Mouse (Mus musculus): ENCODE results near the gene Col9a2. TPM values are rescaled to one million over a fixed set of nuclear protein-coding genes. Genes with fewer than 3 reads are reported as not detected.

The Col9a2 gene
- polyA plus RNA-seq (2015; fragmentation: Nextera tagmentation; extraction: Ambion mirVana): 3.5 and 4.6 TPM in 2 replicates

DNA sequence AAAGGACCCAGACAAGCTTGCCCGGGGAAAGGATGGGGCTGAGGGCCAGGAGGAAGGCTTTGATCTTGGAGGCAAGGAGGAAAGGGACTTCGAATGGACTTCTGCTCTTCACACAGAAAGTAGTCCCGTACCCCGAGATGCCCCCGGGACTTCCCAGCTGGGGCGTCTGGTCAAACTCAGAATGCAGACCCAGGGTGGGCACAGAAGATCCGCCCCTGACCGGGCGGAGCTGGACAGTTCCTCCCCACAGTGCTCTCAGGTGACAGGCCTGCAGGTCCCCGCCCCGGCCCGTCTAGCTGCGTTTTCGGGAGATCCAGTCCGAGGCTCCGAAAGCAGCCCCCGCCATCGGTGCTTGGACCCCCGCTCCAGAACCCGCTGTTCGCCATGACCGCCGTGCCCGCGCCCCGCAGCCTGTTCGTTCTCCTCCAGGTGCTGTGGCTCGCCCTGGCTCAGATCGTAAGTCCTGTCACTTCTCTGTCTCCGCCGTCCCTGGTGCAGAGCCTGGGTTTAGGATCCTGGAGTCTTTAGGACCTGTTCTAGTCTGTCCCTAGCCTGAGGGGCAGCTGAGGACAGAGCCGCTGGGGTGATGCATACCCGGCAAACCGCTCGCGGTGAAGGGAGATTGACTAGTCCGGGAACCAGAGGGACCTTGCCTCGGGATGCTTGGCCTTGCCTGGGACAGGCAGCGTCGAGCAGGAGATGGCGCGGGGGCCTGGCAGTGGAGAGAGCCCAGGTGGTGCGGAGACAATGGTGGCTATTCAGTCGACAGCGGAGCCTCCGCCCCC lies at the start of gene Col9a2:
TSS of gene Col9a2 (plus strand) at position 55 of the 785 bp plus-strand sequence.

DNA sequence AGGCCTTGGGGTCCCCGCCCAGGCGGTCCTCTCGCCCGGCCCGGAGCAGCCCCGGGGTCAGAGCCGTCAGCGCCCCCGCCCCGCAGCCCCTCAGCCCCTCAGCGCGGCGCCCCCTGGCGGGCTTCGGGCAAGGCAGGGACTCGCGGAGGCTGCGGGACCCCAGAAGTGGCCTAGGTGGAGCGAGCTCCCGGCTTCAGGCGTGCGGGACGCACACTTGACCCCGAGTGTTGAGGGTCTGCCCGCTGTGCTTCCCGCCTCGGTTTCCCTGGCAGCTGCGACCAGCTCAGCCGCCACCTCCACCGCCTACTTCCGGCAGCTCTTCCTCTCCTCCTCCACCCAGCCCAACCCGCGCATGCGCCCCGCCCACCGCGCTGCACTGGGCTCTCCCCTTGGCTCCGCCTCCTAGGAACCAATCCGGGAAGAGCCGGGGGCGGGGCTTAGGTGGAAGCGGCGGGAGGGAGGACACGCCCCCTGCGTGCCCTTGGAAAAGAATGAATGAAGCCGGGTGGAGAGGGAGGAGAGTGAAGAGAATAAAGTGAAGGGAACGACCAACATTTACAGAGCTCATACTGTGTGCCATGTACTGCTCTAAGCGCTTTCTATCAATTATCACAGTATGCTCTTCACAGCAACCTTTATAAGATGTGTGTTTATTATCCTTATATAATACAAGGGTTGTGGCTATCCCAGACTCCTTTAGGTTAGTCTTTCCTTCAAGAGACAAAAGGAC lies 22.1 kb upstream of the Col9a2 start, which contains the start of gene Smap2:
TSS of gene Smap2 (minus strand) at position 320 of the 730 bp plus-strand sequence.

GRCm38 (mm10) chr4:121097650-121098378 lies 58.6 kb downstream of the Col9a2 start, which contains the start of gene Zmpste24:
Gene Zmpste24 (minus strand): TSS chr4:121098241.

Other genes with a start within 250 kb of the Col9a2 start
- 48.5 and 52.2 TPM in 2 replicates for gene Nfyc, start 207.8 kb upstream of the Col9a2 start, polyA plus RNA-seq (2015; fragmentation: Nextera tagmentation; extraction: Ambion mirVana)
- 0.68 and 0.82 TPM in 2 replicates for gene Rims3, start 184.6 kb upstream of the Col9a2 start, polyA plus RNA-seq (2015; fragmentation: Nextera tagmentation; extraction: Ambion mirVana)
- gene Exo5, start 114.4 kb upstream of the Col9a2 start, polyA plus RNA-seq (2015; fragmentation: Nextera tagmentation; extraction: Ambion mirVana): 9.5 and 9.6 TPM in 2 replicates
- gene Zfp69, start 87.7 kb upstream of the Col9a2 start, polyA plus RNA-seq (2015; fragmentation: Nextera tagmentation; extraction: Ambion mirVana): 2.0 and 2.6 TPM in 2 replicates
- 8.2 and 8.7 TPM in 2 replicates for gene Smap2, start 22.1 kb upstream of the Col9a2 start, polyA plus RNA-seq (2015; fragmentation: Nextera tagmentation; extraction: Ambion mirVana)
- gene Zmpste24, start 58.9 kb downstream of the Col9a2 start, polyA plus RNA-seq (2015; fragmentation: Nextera tagmentation; extraction: Ambion mirVana): 22.3 and 27.3 TPM in 2 replicates
- gene Tmco2, start 69.8 kb downstream of the Col9a2 start, polyA plus RNA-seq (2015; fragmentation: Nextera tagmentation; extraction: Ambion mirVana): not detected in 2 replicates
- gene Rlf, start 175.7 kb downstream of the Col9a2 start, polyA plus RNA-seq (2015; fragmentation: Nextera tagmentation; extraction: Ambion mirVana): 11.4 and 12.8 TPM in 2 replicates

Data from urinary bladder, postnatal 0 days (tissue).